9 mouse cellular contexts compared by ENCODE assay signal in the genomic region with DNA sequence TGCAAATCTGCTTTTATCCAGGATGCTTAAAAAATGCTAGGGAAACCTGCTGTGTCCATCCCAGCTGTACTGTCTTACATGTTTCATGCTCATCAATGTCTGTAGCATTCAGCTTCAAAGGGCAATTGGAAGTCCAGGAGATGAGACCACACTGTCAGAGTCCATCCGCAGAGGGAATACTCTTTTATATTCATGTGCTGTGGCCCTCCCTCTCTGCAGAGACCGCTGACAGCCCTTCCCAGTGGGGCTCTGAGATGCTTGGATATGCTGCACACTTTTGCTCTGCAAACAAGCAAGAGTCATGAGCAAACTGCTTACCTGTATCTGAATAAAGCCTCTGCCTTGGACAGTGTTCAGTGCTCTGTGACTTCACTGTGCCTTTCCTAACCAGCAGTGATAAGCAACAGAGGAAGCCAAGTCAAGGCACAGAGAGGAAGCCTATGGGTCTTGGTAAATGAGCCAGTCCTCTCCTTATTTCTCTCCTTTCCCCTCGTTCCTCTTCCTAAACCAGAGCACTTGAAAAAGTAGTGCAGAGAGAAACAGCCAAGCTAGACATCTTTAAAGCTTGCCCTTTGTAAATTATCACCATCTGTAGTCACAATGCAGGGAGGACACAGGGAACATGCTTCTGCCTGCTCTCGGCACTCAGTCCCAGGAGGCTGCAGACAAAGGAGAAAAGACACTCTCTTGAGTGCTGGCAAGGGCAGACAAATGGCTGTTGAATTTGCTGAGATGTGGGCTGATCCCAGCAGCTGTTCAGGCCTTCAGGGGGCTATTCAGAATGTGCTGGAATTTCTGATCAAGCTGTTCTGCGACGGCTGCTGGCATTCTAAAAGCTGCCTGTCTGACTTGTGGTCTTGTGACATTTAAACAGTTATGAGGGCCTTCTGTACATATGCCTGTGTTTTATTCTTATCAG.
A peak's percentile ranks its signal among the peaks of the same experiment; 100 is the strongest.
DNase-seq lines count a peak whose midpoint lies in the region; ATAC-seq lines count a peak whose summit lies in the region.
"Had no signal": no experiment of that assay in that cellular context is flagged by ENCODE, and none has a peak within 500 bp of the region (broad histone marks: within the 10 kb centered on the region; RNA-seq: fewer than 3 reads in every experiment).

No protein-coding gene starts in this region.

- no peaks in the 10 kb centered on the region for H3K9me3 ChIP-seq in limb, embryonic 12.5 days
- H3K9me3 ChIP-seq in limb, embryonic 10.5 days (replicated peaks): no peaks in the 10 kb centered on the region
- no peaks in the 10 kb centered on the region for H3K9me3 ChIP-seq in forebrain, embryonic 14.5 days (replicated peaks; ENCODE audit: control insufficient read depth, low read length)

- no peaks in the 10 kb centered on the region for H3K27me3 ChIP-seq in limb, embryonic 12.5 days
- H3K27me3 ChIP-seq in limb, embryonic 10.5 days (ENCODE audit: low read depth, poor library complexity, severe bottlenecking): no peaks in the 10 kb centered on the region
- no peaks in the 10 kb centered on the region for H3K27me3 ChIP-seq in forebrain, embryonic 14.5 days (replicated peaks; ENCODE audit: control insufficient read depth, insufficient read depth, low read length)

- ATAC-seq in limb, embryonic 12.5 days (ENCODE audit: insufficient number of reproducible peaks, insufficient read depth, low FRiP score, low TSS enrichment, low read depth): peak; percentile 26; the same call in 1 of the 2 replicates
- peak; percentile 69; the same call in 1 of the 2 replicates for ATAC-seq in forebrain, embryonic 14.5 days
- no peak for ATAC-seq in CD4-positive, CD25-positive, alpha-beta regulatory T cell, adult 4 months
- ATAC-seq in inflammation-experienced regulatory T-cells, adult 6 months: no peak

- H3K27ac ChIP-seq in limb, embryonic 12.5 days: 0 out of 2 replicates have a peak overlapping the region, but pooled peaks have one; percentile 17
- no peak overlapping the region for H3K27ac ChIP-seq in limb, embryonic 10.5 days
- no peak overlapping the region for H3K27ac ChIP-seq in forebrain, embryonic 14.5 days (ENCODE audit: low read depth, low read length)

- DNase-seq in limb, embryonic 10.5 days (ENCODE audit: low spot score): no peak
- DNase-seq in forebrain, embryonic 14.5 days (ENCODE audit: low spot score): peak; percentile 49
- peak; percentile 42 for DNase-seq in lung, postnatal 10 days
- peak; percentile 41 for DNase-seq in retina, embryonic 14.5 days (ENCODE audit: low spot score)
- DNase-seq in spleen, adult 12 weeks (ENCODE audit: low spot score): no peak
- DNase-seq: kidney, adult 11 months had no signal

- H3K4me3 ChIP-seq in limb, embryonic 12.5 days (replicated peaks): no peak overlapping the region
- no peak overlapping the region for H3K4me3 ChIP-seq in limb, embryonic 10.5 days
- no peak overlapping the region for H3K4me3 ChIP-seq in forebrain, embryonic 14.5 days (ENCODE audit: low read depth, low read length)

- no peaks in the 10 kb centered on the region for H3K36me3 ChIP-seq in limb, embryonic 12.5 days
- no peaks in the 10 kb centered on the region for H3K36me3 ChIP-seq in limb, embryonic 10.5 days
- H3K36me3 ChIP-seq in forebrain, embryonic 14.5 days (ENCODE audit: control insufficient read depth, insufficient read depth, low read length): no peaks in the 10 kb centered on the region

- 40% methylated on average over 6 of the region's 6 CpGs for WGBS in limb, embryonic 12.5 days
- WGBS in limb, embryonic 10.5 days: 55% methylated on average over 6 of the region's 6 CpGs
- WGBS in forebrain, embryonic 14.5 days: 22% methylated on average over 6 of the region's 6 CpGs

- H3K4me1 ChIP-seq in limb, embryonic 12.5 days (replicated peaks): no peaks in the 10 kb centered on the region
- H3K4me1 ChIP-seq in limb, embryonic 10.5 days: no peaks in the 10 kb centered on the region
- H3K4me1 ChIP-seq in forebrain, embryonic 14.5 days (ENCODE audit: control insufficient read depth, insufficient read depth, low read length): 0 out of 2 replicates have a peak, but pooled peaks cover 5% of the 10 kb centered on the region

- H3K4me2 ChIP-seq in limb, embryonic 12.5 days: no peak overlapping the region
- no peak overlapping the region for H3K4me2 ChIP-seq in forebrain, embryonic 14.5 days (ENCODE audit: low read length)

- H3K9ac ChIP-seq in limb, embryonic 12.5 days (replicated peaks): no peak overlapping the region
- H3K9ac ChIP-seq in forebrain, embryonic 14.5 days (ENCODE audit: low read length): no peak overlapping the region

Comparison
In these comparisons a context has a peak if more than half of its experiments do, and no peak if none do; other contexts are left out.
1. ATAC-seq: peak in limb, embryonic 12.5 days (single experiment) and forebrain, embryonic 14.5 days (single experiment); none in CD4-positive, CD25-positive, alpha-beta regulatory T cell, adult 4 months (single experiment) and inflammation-experienced regulatory T-cells, adult 6 months (single experiment).
2. DNase-seq: peak in forebrain, embryonic 14.5 days (single experiment), lung, postnatal 10 days (single experiment) and retina, embryonic 14.5 days (single experiment); none in limb, embryonic 10.5 days (single experiment) and spleen, adult 12 weeks (single experiment).